ENCODE assay signal across 11 mouse cellular contexts in genomic region chr9:96573252-96573651, GRCm38 (mm10). TPM values are rescaled to one million over a fixed set of nuclear protein-coding genes. Genes with fewer than 3 reads are reported as not detected.
DNase-seq lines count a peak whose midpoint lies in the region; ATAC-seq and TF ChIP-seq lines count a peak whose summit lies in the region.
"Had no signal": no experiment of that assay in that cellular context is flagged by ENCODE, and none has a peak within 500 bp of the region (broad histone marks: within the 10 kb centered on the region; RNA-seq: fewer than 3 reads in every experiment).

No protein-coding gene starts in this region.

- no peak for TF ChIP-seq EP300 in stomach, postnatal 0 days (optimal IDR thresholded peaks at IDR 0.05)

- TF ChIP-seq CTCF in midbrain, postnatal 0 days (IDR thresholded peaks at IDR 0.05): peak; percentile 98
- peak; percentile 98 for TF ChIP-seq CTCF in stomach, postnatal 0 days (IDR thresholded peaks at IDR 0.05; ENCODE audit: low read depth)

- H3K4me3 ChIP-seq in hindbrain, embryonic 14.5 days (replicated peaks; ENCODE audit: low read length): no peak overlapping the region
- no peak overlapping the region for H3K4me3 ChIP-seq in hindbrain, embryonic 13.5 days
- H3K4me3 ChIP-seq in midbrain, postnatal 0 days (ENCODE audit: low read depth, low read length): no peak overlapping the region
- no peak overlapping the region for H3K4me3 ChIP-seq in midbrain, embryonic 10.5 days
- no peak overlapping the region for H3K4me3 ChIP-seq in stomach, postnatal 0 days (ENCODE audit: low read depth, low read length)
- H3K4me3 ChIP-seq: liver, embryonic 15.5 days; neural tube, embryonic 15.5 days had no signal

- H3K27ac ChIP-seq in hindbrain, embryonic 14.5 days: no peak overlapping the region
- H3K27ac ChIP-seq in hindbrain, embryonic 13.5 days: no peak overlapping the region
- H3K27ac ChIP-seq in midbrain, postnatal 0 days (ENCODE audit: low read depth, low read length): no peak overlapping the region
- H3K27ac ChIP-seq in midbrain, embryonic 10.5 days (replicated peaks): no peak overlapping the region
- no peak overlapping the region for H3K27ac ChIP-seq in stomach, postnatal 0 days (replicated peaks)
- H3K27ac ChIP-seq: liver, embryonic 15.5 days; neural tube, embryonic 15.5 days had no signal

- H3K4me1 ChIP-seq in hindbrain, embryonic 14.5 days (replicated peaks; ENCODE audit: control insufficient read depth, insufficient read depth, low read length): no peaks in the 10 kb centered on the region
- H3K4me1 ChIP-seq in hindbrain, embryonic 13.5 days (replicated peaks): no peaks in the 10 kb centered on the region
- H3K4me1 ChIP-seq in midbrain, postnatal 0 days (ENCODE audit: insufficient read depth, low read length): no peaks in the 10 kb centered on the region
- no peaks in the 10 kb centered on the region for H3K4me1 ChIP-seq in midbrain, embryonic 10.5 days
- no peaks in the 10 kb centered on the region for H3K4me1 ChIP-seq in stomach, postnatal 0 days (replicated peaks; ENCODE audit: control insufficient read depth, insufficient read depth)
- H3K4me1 ChIP-seq: liver, embryonic 15.5 days; neural tube, embryonic 15.5 days had no signal

- 13% methylated on average over 1 of the region's 1 CpGs for whole genome bisulfite sequencing in hindbrain, embryonic 14.5 days
- 17% methylated on average over 1 of the region's 1 CpGs for WGBS in hindbrain, embryonic 13.5 days
- WGBS in midbrain, postnatal 0 days: 4% methylated on average over 1 of the region's 1 CpGs
- WGBS in midbrain, embryonic 10.5 days: 34% methylated on average over 1 of the region's 1 CpGs
- 2% methylated on average over 1 of the region's 1 CpGs for WGBS in stomach, postnatal 0 days

- no peaks in the 10 kb centered on the region for H3K9me3 ChIP-seq in hindbrain, embryonic 14.5 days (ENCODE audit: control insufficient read depth, low read length)
- H3K9me3 ChIP-seq in hindbrain, embryonic 13.5 days: no peaks in the 10 kb centered on the region
- H3K9me3 ChIP-seq in midbrain, postnatal 0 days (ENCODE audit: low read length): no peaks in the 10 kb centered on the region
- H3K9me3 ChIP-seq in midbrain, embryonic 10.5 days (replicated peaks): no peaks in the 10 kb centered on the region
- no peaks in the 10 kb centered on the region for H3K9me3 ChIP-seq in stomach, postnatal 0 days (ENCODE audit: control insufficient read depth, low read length)
- H3K9me3 ChIP-seq: liver, embryonic 15.5 days; neural tube, embryonic 15.5 days had no signal

- H3K36me3 ChIP-seq in hindbrain, embryonic 14.5 days (replicated peaks; ENCODE audit: control insufficient read depth, insufficient read depth): peaks cover 46% of the 10 kb centered on the region
- H3K36me3 ChIP-seq in hindbrain, embryonic 13.5 days: peaks cover 19% of the 10 kb centered on the region
- H3K36me3 ChIP-seq in midbrain, postnatal 0 days (ENCODE audit: insufficient read depth, low read length): peaks cover 9% of the 10 kb centered on the region
- H3K36me3 ChIP-seq in midbrain, embryonic 10.5 days: peaks cover 21% of the 10 kb centered on the region
- H3K36me3 ChIP-seq in stomach, postnatal 0 days (ENCODE audit: control insufficient read depth, insufficient read depth, low read length): 0 out of 2 replicates have a peak, but pooled peaks cover 3% of the 10 kb centered on the region

- DNase-seq in hindbrain, embryonic 14.5 days (ENCODE audit: low spot score): peak; percentile 84
- peak; percentile 66 for DNase-seq in midbrain, postnatal 0 days (ENCODE audit: low spot score)
- DNase-seq in midbrain, embryonic 10.5 days (ENCODE audit: low spot score): no peak
- DNase-seq in brain, embryonic 18.5 days (ENCODE audit: low read depth, low spot score): peak; percentile 3
- no peak for DNase-seq in stomach, postnatal 0 days (ENCODE audit: low spot score)
- no peak for DNase-seq in adrenal gland, adult 8-10 months

- no peaks in the 10 kb centered on the region for H3K27me3 ChIP-seq in hindbrain, embryonic 14.5 days (ENCODE audit: control insufficient read depth, insufficient read depth, low read length)
- no peaks in the 10 kb centered on the region for H3K27me3 ChIP-seq in hindbrain, embryonic 13.5 days
- no peaks in the 10 kb centered on the region for H3K27me3 ChIP-seq in midbrain, postnatal 0 days (ENCODE audit: insufficient read depth, low read length)
- H3K27me3 ChIP-seq in midbrain, embryonic 10.5 days (ENCODE audit: low read depth, poor library complexity, severe bottlenecking): no peaks in the 10 kb centered on the region
- H3K27me3 ChIP-seq in stomach, postnatal 0 days (ENCODE audit: control insufficient read depth, insufficient read depth, low read length): no peaks in the 10 kb centered on the region
- H3K27me3 ChIP-seq: liver, embryonic 15.5 days; neural tube, embryonic 15.5 days had no signal

- no peak overlapping the region for H3K9ac ChIP-seq in hindbrain, embryonic 14.5 days
- no peak overlapping the region for H3K9ac ChIP-seq in hindbrain, embryonic 13.5 days
- no peak overlapping the region for H3K9ac ChIP-seq in midbrain, postnatal 0 days (replicated peaks; ENCODE audit: low read length, poor library complexity, severe bottlenecking)
- no peak overlapping the region for H3K9ac ChIP-seq in stomach, postnatal 0 days (ENCODE audit: low read length)
- H3K9ac ChIP-seq: liver, embryonic 15.5 days; neural tube, embryonic 15.5 days had no signal

- no peak for ATAC-seq in hindbrain, embryonic 14.5 days (ENCODE audit: low FRiP score)
- ATAC-seq in hindbrain, embryonic 13.5 days (ENCODE audit: low FRiP score): no peak
- no peak for ATAC-seq in midbrain, postnatal 0 days (ENCODE audit: low FRiP score)
- ATAC-seq in stomach, postnatal 0 days (ENCODE audit: low FRiP score, low TSS enrichment): no peak
- ATAC-seq in erythroid progenitor cell, adult 5-6 weeks (replicated peaks; ENCODE audit: low FRiP score, poor library complexity, severe bottlenecking): no peak

- H3K4me2 ChIP-seq in hindbrain, embryonic 14.5 days (replicated peaks): no peak overlapping the region
- no peak overlapping the region for H3K4me2 ChIP-seq in hindbrain, embryonic 13.5 days
- H3K4me2 ChIP-seq in midbrain, postnatal 0 days (ENCODE audit: low read depth, low read length, poor library complexity, severe bottlenecking): no peak overlapping the region
- no peak overlapping the region for H3K4me2 ChIP-seq in stomach, postnatal 0 days (replicated peaks; ENCODE audit: low read depth)
- H3K4me2 ChIP-seq: heart, embryonic 11.5 days; liver, embryonic 15.5 days; neural tube, embryonic 15.5 days had no signal

RNA-seq across cellular contexts. Expression of gene Gm28729, which starts 48.2 kb away (rescaled TPM):
- 0.17 and 0.44 TPM in 2 replicates for polyA plus RNA-seq in hindbrain, embryonic 14.5 days (2014; fragmentation: Nextera tagmentation; extraction: Ambion mirVana)
- 0.19 and 0.40 TPM in 2 replicates for polyA plus RNA-seq in hindbrain, embryonic 13.5 days (2015; fragmentation: Nextera tagmentation; extraction: Ambion mirVana)
- 0.57 and 0.60 TPM in 2 replicates for total RNA-seq in midbrain, postnatal 0 days (2014; rRNA removed)
- 0.20 and 0.47 TPM in 2 replicates for polyA plus RNA-seq in midbrain, postnatal 0 days (2015; fragmentation: Nextera tagmentation; extraction: Ambion mirVana)
- not detected in 2 replicates for polyA plus RNA-seq in midbrain, embryonic 10.5 days (2016; fragmentation: Nextera tagmentation; extraction: Ambion mirVana)
- not detected in 2 replicates for polyA plus RNA-seq in stomach, postnatal 0 days (2015; fragmentation: Nextera tagmentation; extraction: Ambion mirVana)
- total RNA-seq in erythroid progenitor cell, adult 5-6 weeks (2015; ENCODE audit: low replicate concordance): not detected in 2 replicates
- total RNA-seq in erythroid progenitor cell, adult 5-6 weeks (2017; ENCODE audit: low replicate concordance): not detected in 2 replicates
- total RNA-seq in adrenal gland, adult 8-10 months (2022): under 1 TPM in 1 of 4 experiments, not detected in 3; 0.13 TPM
- polyA plus RNA-seq: heart, embryonic 11.5 days; neural tube, embryonic 15.5 days had no signal

RNA-seq across cellular contexts. Expression of gene Rasa2, which starts 58.2 kb away (rescaled TPM):
- 17.8 and 21.1 TPM in 2 replicates for polyA plus RNA-seq in hindbrain, embryonic 14.5 days (2014; fragmentation: Nextera tagmentation; extraction: Ambion mirVana)
- 18.3 and 19.5 TPM in 2 replicates for polyA plus RNA-seq in hindbrain, embryonic 13.5 days (2015; fragmentation: Nextera tagmentation; extraction: Ambion mirVana)
- 13.4 and 16.7 TPM in 2 replicates for total RNA-seq in midbrain, postnatal 0 days (2014; rRNA removed)
- 11.5 and 12.6 TPM in 2 replicates for polyA plus RNA-seq in midbrain, postnatal 0 days (2015; fragmentation: Nextera tagmentation; extraction: Ambion mirVana)
- polyA plus RNA-seq in midbrain, embryonic 10.5 days (2016; fragmentation: Nextera tagmentation; extraction: Ambion mirVana): 12.8 and 13.3 TPM in 2 replicates
- polyA plus RNA-seq in stomach, postnatal 0 days (2015; fragmentation: Nextera tagmentation; extraction: Ambion mirVana): 12.2 and 12.5 TPM in 2 replicates
- total RNA-seq in erythroid progenitor cell, adult 5-6 weeks (2015; ENCODE audit: low replicate concordance): 4.0 and 7.5 TPM in 2 replicates
- 6.3 and 8.9 TPM in 2 replicates for total RNA-seq in erythroid progenitor cell, adult 5-6 weeks (2017; ENCODE audit: low replicate concordance)
- total RNA-seq in adrenal gland, adult 8-10 months (2022): 10 to 100 TPM; 15.3 to 17.6 (median 16.3) TPM

Comparison
In these comparisons a context has a peak if more than half of its experiments do, and no peak if none do; other contexts are left out.
1. DNase-seq: peak in hindbrain, embryonic 14.5 days (single experiment), midbrain, postnatal 0 days (single experiment) and brain, embryonic 18.5 days (single experiment); none in midbrain, embryonic 10.5 days (single experiment), stomach, postnatal 0 days (single experiment) and adrenal gland, adult 8-10 months (single experiment).